Mouse (Mus musculus) mammary gland, adult 2 months (tissue): ENCODE measurements around the gene Erp27. TPM values are rescaled to one million over a fixed set of nuclear protein-coding genes. Genes with fewer than 3 reads are reported as not detected.

ENCODE experiments used
- polyA plus RNA-seq: library from polyadenylated mRNA; depleted of rRNA; stranded (reverse); fragments of >200 nt; gene quantifications from 2 replicates; pipeline ENCODE4 v1.2.3, GENCODE M21; 2012; ENCODE audit warnings: low replicate concordance; rRNA removed

Erp27 gene
- 0.29 and 0.53 TPM in 2 replicates for polyA plus RNA-seq

GRCm38 (mm10) chr6:136922080-136922479 lies at the start of gene Erp27:
TSS of gene Erp27 (minus strand) at chr6:136922180.

DNA sequence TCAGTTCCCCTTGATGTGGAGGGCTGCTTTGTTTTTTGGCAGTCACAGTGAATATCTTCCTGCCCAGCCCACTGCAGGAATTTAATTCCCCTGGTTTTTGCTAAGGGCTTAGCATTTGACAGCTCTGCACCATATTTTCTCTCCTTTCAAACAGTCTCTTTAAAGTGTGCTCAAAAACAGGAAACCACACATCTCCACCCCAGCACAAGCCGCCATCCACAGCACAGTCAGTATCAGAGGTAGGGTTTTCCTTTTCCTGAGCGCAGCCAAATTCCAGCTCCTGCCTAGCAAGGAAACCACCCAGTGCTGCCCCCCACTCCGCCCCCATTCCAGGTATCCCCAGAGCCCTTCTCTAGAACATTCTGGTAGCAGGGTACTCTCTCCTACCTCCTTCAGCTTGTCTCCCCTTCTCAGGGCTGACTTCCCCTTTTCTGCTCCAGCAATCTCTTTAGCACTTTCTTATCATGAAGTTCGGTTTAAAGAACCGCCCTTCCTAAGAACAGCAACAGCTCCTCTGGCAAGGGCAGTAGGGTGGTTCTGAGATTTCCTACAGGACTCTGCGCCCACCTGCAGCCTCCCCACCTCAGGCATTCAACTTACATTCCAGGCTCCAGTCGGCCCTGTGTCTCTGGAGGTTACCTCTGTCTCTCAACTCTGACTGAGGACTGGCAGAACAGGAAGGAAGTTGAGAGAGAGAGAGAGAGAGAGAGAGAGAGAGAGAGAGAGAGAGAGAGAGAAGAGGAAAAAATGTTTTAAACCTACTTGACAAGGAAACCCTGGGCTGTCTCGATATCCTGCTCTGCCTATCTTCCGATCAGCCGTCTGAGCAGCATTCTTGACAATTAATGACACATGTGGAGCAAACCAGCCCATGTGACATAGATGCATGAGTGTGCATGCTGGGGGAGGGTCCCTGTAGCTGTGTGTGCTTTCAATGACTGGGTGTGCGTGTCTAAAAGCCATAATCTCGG lies 19.4 kb upstream of the Erp27 start, which contains the start of gene Arhgdib:
Gene Arhgdib, minus strand, starts transcription at position 849 of the 971 bp plus-strand sequence.

DNA sequence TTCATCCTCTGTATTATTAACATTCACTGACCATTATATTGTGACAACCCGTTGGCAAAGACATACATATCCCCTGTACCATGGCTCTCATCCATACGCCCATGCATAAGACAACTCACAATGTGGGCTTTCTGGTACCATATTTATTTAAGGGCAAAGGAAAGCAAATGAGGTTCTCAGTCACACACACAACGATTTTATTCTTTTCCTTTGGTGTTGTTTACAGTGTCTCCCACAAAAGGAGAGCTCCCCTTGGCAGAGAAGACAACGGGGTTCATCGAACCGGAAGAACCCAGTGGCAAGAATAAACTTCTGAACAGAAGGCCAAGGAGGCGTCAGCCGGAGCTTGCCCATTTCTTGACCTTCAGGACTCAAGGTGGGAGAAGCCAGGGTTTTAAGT lies 1.6 kb upstream of the Erp27 start, which contains the start of gene Pde6h:
Gene Pde6h, plus strand, starts transcription at position 301 of the 400 bp plus-strand sequence.

GRCm38 (mm10) chr6:136875670-136876069 lies 46.3 kb downstream of the Erp27 start, which contains the start of gene Mgp:
TSS of gene Mgp (minus strand) at chr6:136875823.

Other genes starting within 250 kb of the Erp27 start
- 0.05 TPM in 1 of 2 replicates, not detected in the other for gene Gucy2c, start 140.4 kb downstream of the Erp27 start, polyA plus RNA-seq
- gene Hist4h4, start 117.8 kb downstream of the Erp27 start, polyA plus RNA-seq: 0.55 and 2.4 TPM in 2 replicates
- gene H2afj, start 113.9 kb downstream of the Erp27 start, polyA plus RNA-seq: 87.6 and 426 TPM in 2 replicates
- gene BC049715, start 94.6 kb downstream of the Erp27 start, polyA plus RNA-seq: 0.23 and 0.79 TPM in 2 replicates
- 29.3 and 44.0 TPM in 2 replicates for gene Wbp11, start 93.9 kb downstream of the Erp27 start, polyA plus RNA-seq
- 0.37 and 0.43 TPM in 2 replicates for gene Smco3, start 86.7 kb downstream of the Erp27 start, polyA plus RNA-seq
- gene Art4, start 64.4 kb downstream of the Erp27 start, polyA plus RNA-seq: 1.4 and 1.8 TPM in 2 replicates
- 127 and 139 TPM in 2 replicates for gene Mgp, start 46.4 kb downstream of the Erp27 start, polyA plus RNA-seq
- 0.01 TPM in 1 of 2 replicates, not detected in the other for gene Pde6h, start 1.7 kb upstream of the Erp27 start, polyA plus RNA-seq
- gene Arhgdib, start 19.7 kb upstream of the Erp27 start, polyA plus RNA-seq: 207 and 281 TPM in 2 replicates
- gene Rerg, start 248.3 kb upstream of the Erp27 start, polyA plus RNA-seq: 1.5 and 4.3 TPM in 2 replicates